Mouse (Mus musculus) stomach, embryonic 15.5 days (tissue): ENCODE results near the gene Esam. TPM values are rescaled to one million over a fixed set of nuclear protein-coding genes. Genes with fewer than 3 reads are reported as not detected.
A peak's percentile ranks its signal among the peaks of the same experiment; 100 is the strongest.

Experiments used
- ATAC-seq: fragments of 200-750 bp; cut with Nextera tagmentation; 2 replicates; pipeline ENCODE4 v1.8.0; 2017; ENCODE audit warnings: low read depth, moderate number of reproducible peaks, moderate TSS enrichment; ENCODE audit not compliant: insufficient read depth, low FRiP score
- H3K27ac ChIP-seq: fragments of 300-500 bp; sonication (generic); 2 replicates; pipeline ENCODE4 v1.5.1; 2015; ENCODE audit warnings: mild to moderate bottlenecking, inconsistent platforms
- H3K27me3 ChIP-seq: fragments of 300-500 bp; sonication (generic); replicated peaks from 2 replicates; pipeline ENCODE4 v1.6.1; 2015; ENCODE audit warnings: inconsistent platforms
- H3K36me3 ChIP-seq: fragments of 300-500 bp; sonication (generic); 2 replicates; pipeline ENCODE4 v1.6.1; 2015; ENCODE audit warnings: inconsistent platforms
- H3K4me1 ChIP-seq: fragments of 300-500 bp; sonication (generic); 2 replicates; pipeline ENCODE4 v1.6.1; 2015; ENCODE audit warnings: inconsistent platforms
- H3K4me2 ChIP-seq: fragments of 300-500 bp; sonication (generic); 2 replicates; pipeline ENCODE4 v1.6.1; 2015; ENCODE audit warnings: mild to moderate bottlenecking, inconsistent platforms
- H3K4me3 ChIP-seq: fragments of 300-500 bp; sonication (generic); replicated peaks from 2 replicates; pipeline ENCODE4 v1.5.1; 2015; ENCODE audit warnings: inconsistent platforms
- H3K9ac ChIP-seq: fragments of 300-500 bp; sonication (generic); 2 replicates; pipeline ENCODE4 v1.6.1; 2015; ENCODE audit warnings: inconsistent platforms
- H3K9me3 ChIP-seq: fragments of 300-500 bp; sonication (generic); 2 replicates; pipeline ENCODE4 v1.6.1; 2016; ENCODE audit warnings: inconsistent platforms
- WGBS: fragments of 180-500 bp; shearing (Covaris S2); methylation state at CpG from one replicate; pipeline ENCODE4 v1.1.7; 2015; 5-methylcytosine and 5-hydroxymethylcytosine counted together
- polyA plus RNA-seq: library from polyadenylated mRNA; unstranded; fragments of >200 nt; fragmentation: Nextera tagmentation; extraction: Ambion mirVana; gene quantifications from 2 replicates; pipeline ENCODE4 v1.2.1, GENCODE M21; 2015

Esam gene
- polyA plus RNA-seq, 1 experiment from 2014 or later, result 55.3 TPM

DNA sequence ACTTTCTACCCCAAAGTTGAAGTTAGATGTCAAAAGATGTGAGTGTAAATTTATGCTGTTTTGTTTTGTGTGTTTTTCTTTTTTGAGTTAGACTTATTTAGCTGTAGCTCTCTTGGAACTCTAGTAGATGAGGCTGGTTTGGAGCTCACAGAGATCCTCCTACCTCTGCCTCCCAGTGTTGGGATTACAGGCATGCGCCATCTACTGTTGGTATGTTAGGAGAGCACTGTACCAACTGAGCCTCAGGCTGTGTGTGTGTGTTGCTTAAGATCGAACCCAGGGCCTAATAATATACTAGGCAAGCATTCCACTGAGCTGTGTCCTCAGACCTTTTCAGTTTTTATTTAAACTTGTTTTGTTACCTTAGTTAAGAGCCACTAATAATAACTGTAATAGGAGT lies 15.8 kb upstream of the Esam start:
- Histone ChIP-seq H3K9ac (no peak overlapping the region), H3K36me3 (no peaks in the 10 kb centered on the region), H3K9me3 (no peaks in the 10 kb centered on the region), H3K4me3 (no peak overlapping the region), H3K27me3 (no peaks in the 10 kb centered on the region), H3K27ac (no peak overlapping the region), H3K4me1 (0 out of 2 replicates have a peak, but pooled peaks cover 3% of the 10 kb centered on the region), H3K4me2 (no peak overlapping the region)
- 88% methylated on average over 2 of the region's 2 CpGs for WGBS
- ATAC-seq, result no peak

DNA sequence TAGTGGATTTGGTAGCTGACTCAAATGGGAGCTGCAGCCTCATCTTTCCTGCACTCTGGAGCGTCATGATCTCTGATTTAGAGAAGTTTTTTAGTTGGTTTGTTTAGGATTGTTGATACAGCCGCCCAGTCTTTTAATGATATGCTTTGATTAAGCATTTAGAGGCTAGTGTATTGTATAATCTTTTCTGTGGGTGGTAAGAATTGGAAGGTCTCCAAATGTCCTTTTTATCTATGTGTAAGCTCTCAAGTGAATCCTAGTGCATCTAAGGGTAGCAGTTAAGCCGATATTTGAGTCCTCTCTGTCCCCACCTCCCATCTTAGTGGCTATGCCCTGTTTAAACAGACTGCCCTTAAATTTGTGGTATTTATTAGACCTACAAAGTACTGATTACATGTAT lies 13.4 kb upstream of the Esam start:
- Histone ChIP-seq H3K4me3 (no peak overlapping the region), H3K36me3 (no peaks in the 10 kb centered on the region), H3K27ac (no peak overlapping the region), H3K9ac (no peak overlapping the region), H3K9me3 (no peaks in the 10 kb centered on the region), H3K4me1 (0 out of 2 replicates have a peak, but pooled peaks cover 3% of the 10 kb centered on the region), H3K4me2 (no peak overlapping the region), H3K27me3 (no peaks in the 10 kb centered on the region)
- WGBS, result 63% methylated on average over 3 of the region's 3 CpGs
- ATAC-seq, result no peak

DNA sequence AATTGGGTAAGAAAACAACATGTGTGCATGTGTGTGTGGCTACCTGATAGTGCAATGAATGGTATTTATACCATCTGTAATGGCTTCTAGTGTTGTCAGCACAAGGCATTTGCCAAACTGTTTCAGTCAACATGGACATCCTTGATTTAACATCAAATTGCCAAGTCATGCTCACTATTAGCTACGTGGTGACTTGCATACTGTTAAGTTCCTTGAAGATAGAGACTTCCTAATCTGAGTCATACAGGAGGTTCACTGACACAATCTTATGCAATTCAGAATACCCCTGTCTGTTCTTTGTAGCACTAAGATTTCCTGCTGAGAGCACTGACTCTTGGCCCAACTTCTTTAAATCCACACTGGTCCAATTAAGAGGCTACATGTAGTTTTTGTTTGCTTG lies 10.4 kb upstream of the Esam start:
- Histone ChIP-seq H3K27me3 (no peaks in the 10 kb centered on the region), H3K9me3 (no peaks in the 10 kb centered on the region), H3K27ac (no peak overlapping the region), H3K9ac (no peak overlapping the region), H3K4me2 (no peak overlapping the region), H3K4me1 (0 out of 2 replicates have a peak, but pooled peaks cover 3% of the 10 kb centered on the region), H3K4me3 (no peak overlapping the region), H3K36me3 (no peaks in the 10 kb centered on the region)
- WGBS, result 71% methylated on average over 1 of the region's 1 CpGs
- ATAC-seq, result peak; percentile 56; the same call in 1 of the 2 replicates

DNA sequence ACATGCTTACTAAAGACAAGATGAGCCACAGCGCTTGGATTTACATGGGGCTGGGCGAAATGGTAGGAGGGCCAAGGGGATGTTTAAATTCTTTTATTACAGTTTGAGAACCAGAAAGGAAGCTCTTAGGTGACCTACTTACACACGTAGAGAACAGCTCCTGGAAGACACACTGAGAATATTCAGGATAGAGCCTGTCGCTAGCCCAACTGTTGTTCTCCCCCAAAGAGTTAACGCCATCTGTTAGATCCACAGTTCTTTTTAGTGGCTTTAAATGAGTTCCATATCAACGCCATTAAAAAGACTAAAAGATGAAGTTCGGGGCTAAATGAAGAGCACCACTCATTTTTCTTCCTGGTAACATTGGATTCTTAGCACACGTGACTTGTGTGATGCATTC lies 8.9 kb upstream of the Esam start:
- Histone ChIP-seq H3K36me3 (peaks cover 9% of the 10 kb centered on the region; the same call in 1 of the 2 replicates), H3K27ac (no peak overlapping the region), H3K27me3 (no peaks in the 10 kb centered on the region), H3K4me3 (no peak overlapping the region), H3K4me2 (no peak overlapping the region), H3K9ac (no peak overlapping the region), H3K4me1 (0 out of 2 replicates have a peak, but pooled peaks cover under 1% of the 10 kb centered on the region), H3K9me3 (no peaks in the 10 kb centered on the region)
- 92% methylated on average over 8 of the region's 8 CpGs for WGBS
- no peak for ATAC-seq

DNA sequence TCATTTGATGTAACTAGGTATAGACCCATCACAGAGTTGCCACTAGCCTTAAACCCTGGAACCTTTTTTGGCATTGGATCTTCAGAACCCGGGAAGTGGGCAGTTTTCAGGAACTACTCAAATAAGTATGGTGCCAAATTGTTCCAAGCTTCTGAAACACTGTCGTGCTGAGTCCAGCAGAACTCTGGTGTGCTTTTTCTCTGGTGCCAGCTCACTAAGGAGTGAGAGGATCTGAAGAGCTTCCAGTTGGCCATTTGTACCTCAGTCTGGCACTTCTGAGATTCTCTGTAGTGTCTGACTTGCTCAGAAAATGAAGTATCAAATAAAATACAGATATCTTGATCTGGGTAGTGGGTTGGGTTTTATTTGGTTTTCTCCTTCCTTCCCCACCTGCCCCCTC lies 7.9 kb upstream of the Esam start:
- H3K36me3 ChIP-seq, result peaks cover 13% of the 10 kb centered on the region; the same call in 1 of the 2 replicates
- H3K9me3 ChIP-seq, result no peaks in the 10 kb centered on the region
- H3K27me3 ChIP-seq, result no peaks in the 10 kb centered on the region
- H3K4me3 ChIP-seq, result no peak overlapping the region
- no peak overlapping the region for H3K27ac ChIP-seq
- 86% methylated on average over 2 of the region's 2 CpGs for WGBS
- H3K4me1 ChIP-seq, result no peaks in the 10 kb centered on the region
- no peak overlapping the region for H3K9ac ChIP-seq
- no peak overlapping the region for H3K4me2 ChIP-seq
- no peak for ATAC-seq

DNA sequence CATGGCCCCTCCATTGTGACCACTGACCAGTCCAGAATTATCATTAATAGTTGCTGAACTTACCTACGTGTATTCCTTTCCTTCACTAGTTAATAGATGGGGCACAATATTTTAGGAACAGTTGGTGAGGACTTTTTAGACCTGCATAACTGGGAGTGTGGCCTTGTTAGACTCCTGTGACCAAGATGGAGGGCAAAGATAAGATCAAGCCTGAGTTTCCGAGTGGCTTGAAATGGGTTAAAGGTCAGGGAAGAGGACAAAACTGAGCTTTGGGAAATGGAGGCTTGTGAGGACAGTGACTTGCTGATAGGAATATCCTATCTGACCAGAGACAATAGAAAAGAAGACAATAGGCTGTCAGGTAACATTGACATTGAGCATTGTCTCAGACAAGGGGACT lies 2.4 kb upstream of the Esam start:
- peaks cover 18% of the 10 kb centered on the region; the same call in 1 of the 2 replicates for H3K36me3 ChIP-seq
- H3K27me3 ChIP-seq, result peaks cover 27% of the 10 kb centered on the region
- 83% methylated on average over 2 of the region's 2 CpGs for WGBS
- no peak for ATAC-seq
- H3K9me3 ChIP-seq, result no peaks in the 10 kb centered on the region
- peaks cover 17% of the 10 kb centered on the region for H3K4me1 ChIP-seq
- H3K4me3 ChIP-seq, result no peak overlapping the region
- no peak overlapping the region for H3K27ac ChIP-seq
- no peak overlapping the region for H3K4me2 ChIP-seq
- no peak overlapping the region for H3K9ac ChIP-seq

DNA sequence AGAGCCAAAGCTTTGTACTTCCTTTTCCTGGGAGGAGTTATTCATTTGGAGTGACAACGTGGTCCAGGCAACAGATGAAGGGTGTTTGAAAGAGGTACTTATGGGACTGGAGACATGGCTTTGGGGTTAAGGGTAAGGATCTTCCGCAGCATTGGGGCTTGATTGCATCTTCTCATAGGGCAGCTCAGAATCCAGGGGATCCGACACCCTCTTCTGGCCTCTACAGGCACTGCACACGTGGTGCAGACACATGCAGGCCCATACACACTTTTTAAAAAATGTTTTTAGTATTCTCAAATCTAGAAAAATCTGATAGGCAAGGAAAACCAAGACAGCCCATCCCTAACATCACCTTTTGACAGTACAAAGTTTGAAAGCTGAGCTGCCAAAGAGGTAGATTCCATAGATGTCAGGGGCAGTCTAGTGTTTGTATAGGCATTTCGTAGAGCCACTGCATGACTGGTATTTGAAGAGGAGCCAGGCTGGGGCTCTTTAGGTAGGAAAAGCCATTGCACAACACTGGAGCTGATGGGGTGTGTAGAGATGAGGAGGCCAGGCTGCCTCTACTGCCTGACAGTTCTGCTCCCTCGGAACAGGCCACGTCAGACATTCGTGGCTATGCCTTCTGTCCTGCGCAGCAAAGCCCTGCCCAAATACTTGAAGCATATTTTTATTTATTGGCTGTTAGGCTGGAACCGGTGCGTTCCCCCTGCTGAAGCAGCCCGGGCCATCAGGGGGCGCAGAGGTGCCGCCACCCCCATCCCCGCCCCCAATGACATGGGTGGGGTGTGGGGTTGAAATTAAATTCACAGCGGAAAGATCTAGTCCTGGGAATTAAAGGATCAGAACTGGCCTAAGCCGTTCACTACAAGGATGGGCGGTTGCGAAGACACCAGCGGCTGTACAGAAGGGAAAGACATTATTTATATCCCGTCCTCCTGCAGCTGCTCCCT lies 1.2 kb upstream of the Esam start:
- Histone ChIP-seq H3K27ac (no peak overlapping the region), H3K4me1 (peaks cover 27% of the 10 kb centered on the region), H3K27me3 (peaks cover 30% of the 10 kb centered on the region), H3K9ac (no peak overlapping the region), H3K9me3 (no peaks in the 10 kb centered on the region), H3K4me2 (peak overlapping the region; percentile 40), H3K36me3 (peaks cover 18% of the 10 kb centered on the region; the same call in 1 of the 2 replicates), H3K4me3 (0 out of 2 replicates have a peak overlapping the region, but pooled peaks have one; percentile 25)
- 30% methylated on average over 21 of the region's 21 CpGs for WGBS
- no peak for ATAC-seq

DNA sequence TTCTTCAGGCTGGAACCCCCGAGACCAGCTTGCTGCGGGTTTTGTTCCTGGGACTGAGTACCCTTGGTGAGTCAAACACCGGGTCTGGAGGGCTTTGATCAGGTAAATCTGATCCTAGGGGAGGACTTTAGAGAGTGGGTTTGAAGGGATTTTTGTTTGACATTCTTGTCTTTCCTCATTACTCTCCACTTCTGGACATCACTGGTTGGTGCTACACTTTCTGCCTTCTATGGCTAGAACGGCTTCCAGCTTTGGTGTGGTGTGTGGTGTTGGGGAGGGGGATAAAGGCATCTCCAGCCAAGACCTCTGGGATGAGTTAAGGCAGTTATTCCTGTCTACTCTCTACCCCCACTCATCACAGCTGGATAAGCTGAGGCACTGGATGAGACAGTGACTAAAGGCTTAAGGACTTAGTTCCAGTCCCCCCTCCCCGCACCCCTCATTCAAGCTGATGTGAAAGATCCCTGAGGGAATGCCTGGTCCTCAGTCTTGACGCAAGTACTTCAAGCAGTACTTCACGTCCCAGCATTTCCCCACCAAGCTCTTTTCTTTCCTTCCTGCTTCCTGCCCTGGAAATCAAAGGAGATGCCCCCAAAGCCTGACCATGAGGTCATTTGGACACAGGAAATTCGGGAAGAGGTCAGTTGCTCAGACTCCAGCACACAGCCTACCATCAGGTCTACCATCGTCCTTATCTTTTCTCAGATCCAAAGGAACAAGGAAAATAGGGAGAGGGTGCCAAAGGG lies 520 bp downstream of the Esam start:
- Histone ChIP-seq H3K9me3 (no peaks in the 10 kb centered on the region), H3K36me3 (peaks cover 11% of the 10 kb centered on the region; the same call in 1 of the 2 replicates), H3K4me3 (peak overlapping the region; percentile 25), H3K27ac (peak overlapping the region; percentile 21), H3K4me1 (peaks cover 27% of the 10 kb centered on the region), H3K27me3 (peaks cover 30% of the 10 kb centered on the region), H3K9ac (no peak overlapping the region), H3K4me2 (peak overlapping the region; percentile 40)
- no peak for ATAC-seq
- 42% methylated on average over 9 of the region's 9 CpGs for WGBS

DNA sequence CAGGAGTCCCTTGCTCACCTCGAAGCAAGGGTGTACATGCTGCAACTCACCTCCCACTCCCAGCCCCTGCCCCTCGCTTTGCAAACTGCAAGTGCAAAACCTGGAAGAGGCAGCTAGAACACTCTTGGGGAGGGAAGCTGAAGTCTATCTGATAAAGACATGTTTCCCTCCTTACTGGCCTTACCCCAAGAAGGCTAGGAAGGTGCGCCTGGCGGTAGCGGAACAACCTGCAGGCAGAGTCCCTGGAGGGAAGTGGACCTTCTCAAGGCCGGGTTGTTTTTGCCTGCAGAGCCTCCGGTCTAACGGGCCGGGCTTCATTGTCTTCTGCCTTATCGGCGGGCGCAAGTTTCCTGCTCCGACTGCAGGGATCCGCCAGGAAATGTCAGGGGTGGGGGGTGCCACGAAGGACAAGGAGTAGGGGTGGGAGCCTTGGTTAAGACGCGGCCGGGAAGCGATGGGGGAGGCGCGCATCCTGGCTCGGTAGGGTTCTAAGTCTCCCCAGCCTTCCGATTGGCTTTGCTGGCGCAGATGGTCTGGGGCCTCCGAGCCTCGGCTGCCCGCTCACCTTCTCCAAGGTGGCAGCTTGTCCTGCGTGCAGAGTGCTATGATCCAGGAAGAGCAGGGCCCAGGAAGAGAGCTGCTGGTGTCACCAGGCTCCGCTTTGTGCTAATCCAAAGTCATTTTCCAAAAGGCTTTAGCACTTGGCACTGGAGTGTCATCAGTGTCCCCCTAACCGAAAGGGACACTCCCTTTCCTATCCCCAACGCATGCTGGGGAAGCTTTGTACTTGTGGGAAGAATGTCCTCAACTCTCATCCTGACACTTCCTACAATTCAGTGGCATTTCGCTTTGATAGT lies 2.4 kb downstream of the Esam start:
- Histone ChIP-seq H3K36me3 (0 out of 2 replicates have a peak, but pooled peaks cover 5% of the 10 kb centered on the region), H3K4me2 (peak overlapping the region; percentile 82), H3K9ac (0 out of 2 replicates have a peak overlapping the region, but pooled peaks have one; percentile 23), H3K4me1 (peaks cover 27% of the 10 kb centered on the region), H3K4me3 (peak overlapping the region; percentile 37), H3K27me3 (peaks cover 30% of the 10 kb centered on the region), H3K27ac (peak overlapping the region; percentile 31), H3K9me3 (no peaks in the 10 kb centered on the region)
- WGBS, result 3% methylated on average over 32 of the region's 32 CpGs
- peak; percentile 47; the same call in 1 of the 2 replicates for ATAC-seq

DNA sequence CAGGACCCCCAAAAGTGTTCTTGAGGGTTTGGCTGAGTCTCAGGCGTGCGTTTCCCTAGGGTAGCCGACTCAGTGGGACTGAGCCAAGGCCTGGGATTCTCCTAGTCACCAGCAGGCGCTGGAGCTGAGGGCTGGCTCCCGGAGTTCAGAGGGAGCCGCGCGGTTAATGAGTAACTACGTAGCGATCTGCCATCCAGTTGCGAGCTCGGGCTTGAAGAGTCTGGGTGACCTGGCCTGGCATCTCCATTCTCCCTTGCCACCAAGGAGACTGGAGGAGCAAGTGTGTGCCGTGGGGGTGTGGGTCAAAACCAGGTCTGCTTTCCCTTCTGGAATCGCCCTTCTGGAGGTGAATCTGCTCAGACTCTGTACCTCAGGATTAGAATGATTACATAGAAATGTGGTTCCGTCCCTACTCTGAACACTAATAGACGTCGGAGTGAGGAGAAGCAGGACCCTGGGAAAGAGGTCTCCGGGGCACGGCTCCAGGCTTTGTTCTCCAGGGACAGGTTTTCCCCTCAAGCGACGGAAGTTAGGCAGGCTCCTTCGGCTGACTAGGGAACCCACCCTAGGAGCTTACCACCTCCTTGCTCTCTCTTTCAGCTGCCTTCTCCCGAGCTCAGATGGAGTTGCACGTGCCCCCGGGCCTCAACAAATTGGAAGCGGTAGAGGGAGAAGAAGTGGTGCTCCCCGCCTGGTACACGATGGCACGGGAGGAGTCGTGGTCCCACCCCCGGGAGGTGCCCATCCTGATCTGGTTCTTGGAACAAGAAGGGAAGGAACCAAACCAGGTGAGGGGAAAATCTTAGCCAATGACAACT lies 3.2 kb downstream of the Esam start:
- H3K9me3 ChIP-seq, result no peaks in the 10 kb centered on the region
- peak overlapping the region; percentile 23; the same call in 1 of the 2 replicates for H3K9ac ChIP-seq
- 6% methylated on average over 31 of the region's 31 CpGs for WGBS
- peak overlapping the region; percentile 82 for H3K4me2 ChIP-seq
- H3K27ac ChIP-seq, result peak overlapping the region; percentile 31; the same call in 1 of the 2 replicates
- peak; percentile 84; the same call in 1 of the 2 replicates for ATAC-seq
- peak overlapping the region; percentile 37 for H3K4me3 ChIP-seq
- H3K36me3 ChIP-seq, result 0 out of 2 replicates have a peak, but pooled peaks cover 4% of the 10 kb centered on the region
- H3K27me3 ChIP-seq, result peaks cover 30% of the 10 kb centered on the region
- peaks cover 27% of the 10 kb centered on the region for H3K4me1 ChIP-seq
